Mouse (Mus musculus): ENCODE results near the gene Parvb. TPM values are rescaled to one million over a fixed set of nuclear protein-coding genes. Genes with fewer than 3 reads are reported as not detected.

The Parvb gene
- polyA plus RNA-seq (2015; fragmentation: Nextera tagmentation; extraction: Ambion mirVana): 3.7 and 5.5 TPM in 2 replicates

GRCm38 (mm10) chr15:84231721-84232561 is at the start of gene Parvb:
Gene Parvb, plus strand, starts transcription at chr15:84232043.
- Histone ChIP-seq H3K4me2 (peak within 1 kb of the TSS; percentile 85), H3K36me3 (no peaks in the 10 kb centered on the region), H3K4me1 (replicated peaks) (peaks cover 46% of the 10 kb centered on the region), H3K9me3 (no peaks in the 10 kb centered on the region), H3K27me3 (no peaks in the 10 kb centered on the region), H3K9ac (peak within 1 kb of the TSS; percentile 54), H3K4me3 (peak within 1 kb of the TSS; percentile 44), H3K27ac (replicated peaks) (peak within 1 kb of the TSS; percentile 63)
- 1% methylated on average over 53 of the region's 53 CpGs for WGBS
- ATAC-seq (ENCODE audit: low FRiP score, low read depth): peak; percentile 50; the same call in 1 of the 2 replicates

GRCm38 (mm10) chr15:84183967-84184366 is 47.9 kb upstream of the Parvb start:
- no peak overlapping the region for H3K9ac ChIP-seq
- no peak overlapping the region for H3K4me3 ChIP-seq
- H3K9me3 ChIP-seq: no peaks in the 10 kb centered on the region
- H3K4me2 ChIP-seq: no peak overlapping the region
- H3K4me1 ChIP-seq (replicated peaks): no peaks in the 10 kb centered on the region
- 39% methylated on average over 1 of the region's 1 CpGs for WGBS
- H3K27ac ChIP-seq (replicated peaks): no peak overlapping the region
- no peak for ATAC-seq (ENCODE audit: low FRiP score, low read depth)
- 0 out of 2 replicates have a peak, but pooled peaks cover 2% of the 10 kb centered on the region for H3K27me3 ChIP-seq
- no peaks in the 10 kb centered on the region for H3K36me3 ChIP-seq

DNA sequence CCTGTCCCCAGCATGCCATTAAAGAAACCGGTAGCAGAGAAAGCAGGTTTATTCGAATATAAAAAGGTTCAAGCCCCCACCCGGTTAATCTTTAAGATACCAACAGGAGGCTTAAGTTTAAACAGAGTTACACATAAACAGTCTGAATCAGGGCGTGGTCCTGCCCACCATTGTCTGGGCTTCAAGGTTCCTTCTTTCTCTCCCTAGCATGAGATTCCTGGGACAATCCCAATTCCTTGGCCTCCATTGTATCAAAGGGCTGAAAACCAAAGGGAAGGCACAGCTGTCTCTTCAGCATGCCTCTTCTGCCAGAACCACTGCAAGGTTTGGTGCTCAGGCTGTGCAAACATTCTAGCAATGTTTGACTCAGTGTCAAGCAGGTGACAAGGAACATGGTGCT is 45.6 kb upstream of the Parvb start:
- no peak for ATAC-seq (ENCODE audit: low FRiP score, low read depth)
- Histone ChIP-seq H3K36me3 (no peaks in the 10 kb centered on the region), H3K9me3 (no peaks in the 10 kb centered on the region), H3K9ac (no peak overlapping the region), H3K4me3 (no peak overlapping the region), H3K27me3 (0 out of 2 replicates have a peak, but pooled peaks cover 2% of the 10 kb centered on the region), H3K27ac (replicated peaks) (no peak overlapping the region), H3K4me1 (replicated peaks) (no peaks in the 10 kb centered on the region), H3K4me2 (no peak overlapping the region)
- 44% methylated on average over 4 of the region's 4 CpGs for WGBS

GRCm38 (mm10) chr15:84188887-84189530 is 42.8 kb upstream of the Parvb start:
- no peak overlapping the region for H3K9ac ChIP-seq
- H3K27me3 ChIP-seq: no peaks in the 10 kb centered on the region
- H3K27ac ChIP-seq (replicated peaks): no peak overlapping the region
- ATAC-seq (ENCODE audit: low FRiP score, low read depth): no peak
- no peak overlapping the region for H3K4me3 ChIP-seq
- WGBS: 66% methylated on average over 2 of the region's 2 CpGs
- H3K4me2 ChIP-seq: no peak overlapping the region
- no peaks in the 10 kb centered on the region for H3K9me3 ChIP-seq
- no peaks in the 10 kb centered on the region for H3K36me3 ChIP-seq
- H3K4me1 ChIP-seq (replicated peaks): peaks cover 15% of the 10 kb centered on the region

DNA sequence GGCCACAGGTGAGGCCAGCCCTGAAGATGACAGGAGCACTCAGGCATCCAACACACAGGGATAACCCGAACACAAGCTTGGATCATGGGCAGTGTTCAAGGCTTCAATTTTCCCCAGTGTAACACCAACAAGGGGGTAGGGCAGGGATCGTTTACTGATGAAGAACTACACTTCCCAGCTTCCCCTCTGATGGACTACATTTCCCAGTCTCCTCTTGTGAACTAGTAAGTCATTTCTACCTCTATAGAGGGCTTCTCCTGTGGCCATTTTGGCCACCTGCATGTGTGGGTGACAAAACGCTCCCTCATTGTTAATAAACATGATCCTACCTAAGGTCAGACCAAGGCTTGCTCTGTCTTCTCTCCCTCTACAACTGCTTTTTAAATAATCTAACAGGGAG is 42.0 kb upstream of the Parvb start:
- no peak overlapping the region for H3K4me2 ChIP-seq
- no peaks in the 10 kb centered on the region for H3K27me3 ChIP-seq
- no peak overlapping the region for H3K27ac ChIP-seq (replicated peaks)
- H3K9me3 ChIP-seq: no peaks in the 10 kb centered on the region
- H3K4me3 ChIP-seq: no peak overlapping the region
- WGBS: 46% methylated on average over 3 of the region's 3 CpGs
- no peak overlapping the region for H3K9ac ChIP-seq
- no peak for ATAC-seq (ENCODE audit: low FRiP score, low read depth)
- no peaks in the 10 kb centered on the region for H3K36me3 ChIP-seq
- peaks cover 15% of the 10 kb centered on the region for H3K4me1 ChIP-seq (replicated peaks)

DNA sequence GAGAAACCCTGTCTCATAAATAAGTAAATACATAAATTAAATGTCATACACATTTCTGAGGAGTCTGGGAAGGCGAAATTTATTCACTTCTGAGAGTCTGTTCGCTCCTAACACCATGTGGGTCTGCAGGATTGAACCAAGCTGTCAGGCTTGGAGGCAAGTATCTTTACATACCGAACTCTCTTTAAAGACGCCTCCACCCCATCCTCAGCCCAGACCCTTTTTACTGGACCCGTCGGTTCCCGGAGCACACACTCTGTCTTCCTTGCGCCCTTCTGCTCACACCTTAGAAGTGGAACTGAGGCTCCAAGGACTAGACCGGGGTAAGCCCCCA is 40.2 kb upstream of the Parvb start:
- Histone ChIP-seq H3K4me3 (peak overlapping the region; percentile 88), H3K27me3 (no peaks in the 10 kb centered on the region), H3K4me1 (replicated peaks) (peaks cover 15% of the 10 kb centered on the region), H3K9me3 (no peaks in the 10 kb centered on the region), H3K27ac (replicated peaks) (peak overlapping the region; percentile 89), H3K36me3 (peaks cover 5% of the 10 kb centered on the region; the same call in 1 of the 2 replicates), H3K9ac (peak overlapping the region; percentile 83), H3K4me2 (peak overlapping the region; percentile 68)
- ATAC-seq (ENCODE audit: low FRiP score, low read depth): no peak
- under 1% methylated on average over 9 of the region's 9 CpGs for WGBS

- H3K9me3 ChIP-seq: no peaks in the 10 kb centered on the region
- peak within 1 kb of the TSS; percentile 68 for H3K4me2 ChIP-seq
- no peaks in the 10 kb centered on the region for H3K27me3 ChIP-seq
- peak within 1 kb of the TSS; percentile 89 for H3K27ac ChIP-seq (replicated peaks)
- H3K4me3 ChIP-seq: peak within 1 kb of the TSS; percentile 88
- peak within 1 kb of the TSS; percentile 83 for H3K9ac ChIP-seq
- peaks cover 15% of the 10 kb centered on the region for H3K4me1 ChIP-seq (replicated peaks)
- peaks cover 10% of the 10 kb centered on the region; the same call in 1 of the 2 replicates for H3K36me3 ChIP-seq
- ATAC-seq (ENCODE audit: low FRiP score, low read depth): peak; percentile 99
- 6% methylated on average over 48 of the region's 48 CpGs for whole genome bisulfite sequencing
Observed at GRCm38 (mm10) chr15:84192058-84192791, 39.6 kb upstream of the Parvb start, which contains the start of gene Samm50. Gene Samm50, plus strand, starts transcription at chr15:84192241.

DNA sequence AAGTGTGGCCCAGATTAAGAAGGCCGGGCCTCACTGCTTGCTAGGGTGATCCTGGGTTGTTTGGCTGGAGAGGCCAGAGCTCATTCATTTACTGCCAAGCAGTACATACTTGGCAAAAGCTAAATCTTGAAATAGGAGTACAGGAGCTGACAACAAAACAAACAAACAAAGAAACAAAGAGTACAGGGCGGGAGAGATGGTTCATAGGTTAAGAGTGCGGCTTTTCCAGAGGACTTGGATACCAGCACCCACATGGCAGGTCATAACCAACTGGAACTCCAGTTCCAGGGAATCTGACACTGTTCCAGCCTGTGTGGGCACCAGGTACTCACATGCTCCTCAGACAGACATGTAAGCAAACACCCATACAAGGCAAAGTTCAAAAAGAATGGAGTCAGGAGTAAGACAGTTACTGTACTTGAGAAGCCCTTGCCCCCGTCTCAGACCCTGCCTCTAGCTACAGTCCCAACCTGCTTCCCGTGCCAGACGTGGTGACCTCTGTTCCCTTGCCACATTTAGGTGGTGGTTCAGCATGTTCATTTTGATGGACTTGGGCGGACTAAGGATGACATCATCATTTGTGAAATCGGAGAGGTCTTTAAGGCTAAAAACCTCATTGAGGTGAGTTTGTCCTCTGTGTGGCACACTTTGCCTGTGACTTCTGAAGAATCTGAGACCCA is 35.2 kb upstream of the Parvb start:
- H3K4me2 ChIP-seq: no peak overlapping the region
- no peak for ATAC-seq (ENCODE audit: low FRiP score, low read depth)
- H3K9me3 ChIP-seq: no peaks in the 10 kb centered on the region
- peaks cover 12% of the 10 kb centered on the region for H3K4me1 ChIP-seq (replicated peaks)
- no peak overlapping the region for H3K9ac ChIP-seq
- no peaks in the 10 kb centered on the region for H3K27me3 ChIP-seq
- H3K27ac ChIP-seq (replicated peaks): no peak overlapping the region
- H3K4me3 ChIP-seq: no peak overlapping the region
- WGBS: 94% methylated on average over 8 of the region's 8 CpGs
- H3K36me3 ChIP-seq: peaks cover 54% of the 10 kb centered on the region

GRCm38 (mm10) chr15:84207327-84207726 is 24.5 kb upstream of the Parvb start:
- 99% methylated on average over 4 of the region's 4 CpGs for WGBS
- H3K27me3 ChIP-seq: no peaks in the 10 kb centered on the region
- H3K4me2 ChIP-seq: no peak overlapping the region
- no peak overlapping the region for H3K27ac ChIP-seq (replicated peaks)
- peaks cover 1% of the 10 kb centered on the region for H3K4me1 ChIP-seq (replicated peaks)
- no peaks in the 10 kb centered on the region for H3K9me3 ChIP-seq
- H3K36me3 ChIP-seq: peaks cover 61% of the 10 kb centered on the region
- no peak overlapping the region for H3K4me3 ChIP-seq
- no peak overlapping the region for H3K9ac ChIP-seq
- ATAC-seq (ENCODE audit: low FRiP score, low read depth): no peak

GRCm38 (mm10) chr15:84209517-84210412 is 22.1 kb upstream of the Parvb start:
- Histone ChIP-seq H3K4me1 (replicated peaks) (peaks cover 7% of the 10 kb centered on the region), H3K27ac (replicated peaks) (no peak overlapping the region), H3K36me3 (peaks cover 42% of the 10 kb centered on the region), H3K9ac (no peak overlapping the region), H3K4me3 (no peak overlapping the region), H3K9me3 (no peaks in the 10 kb centered on the region), H3K4me2 (no peak overlapping the region), H3K27me3 (no peaks in the 10 kb centered on the region)
- WGBS: 89% methylated on average over 11 of the region's 11 CpGs
- ATAC-seq (ENCODE audit: low FRiP score, low read depth): no peak

DNA sequence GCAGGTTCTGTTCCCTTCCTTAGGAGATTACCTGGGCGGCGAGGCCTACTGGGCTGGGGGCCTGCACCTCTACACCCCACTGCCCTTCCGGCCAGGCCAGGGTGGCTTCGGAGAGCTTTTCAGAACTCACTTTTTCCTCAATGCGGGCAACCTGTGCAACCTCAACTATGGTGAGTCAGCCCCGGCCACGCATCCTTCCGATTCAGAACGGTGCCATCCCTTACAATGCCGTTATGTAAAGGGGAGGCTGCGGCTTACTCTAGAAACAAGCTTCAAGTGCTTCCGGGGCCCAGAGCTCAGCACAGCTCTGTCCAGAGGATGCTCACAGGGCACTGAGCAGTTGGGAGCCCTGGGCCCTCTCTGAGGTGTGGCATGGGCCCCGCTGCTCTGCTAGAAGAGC is 21.4 kb upstream of the Parvb start:
- Histone ChIP-seq H3K4me1 (replicated peaks) (peaks cover 7% of the 10 kb centered on the region), H3K9me3 (no peaks in the 10 kb centered on the region), H3K9ac (no peak overlapping the region), H3K4me3 (no peak overlapping the region), H3K4me2 (no peak overlapping the region), H3K27ac (replicated peaks) (no peak overlapping the region), H3K36me3 (peaks cover 39% of the 10 kb centered on the region), H3K27me3 (no peaks in the 10 kb centered on the region)
- ATAC-seq (ENCODE audit: low FRiP score, low read depth): no peak
- 95% methylated on average over 13 of the region's 13 CpGs for WGBS

All from hindbrain, embryonic 15.5 days (tissue).